Mouse (Mus musculus) lung, postnatal 4 days (tissue): ENCODE measurements around the gene Donson.
"Not testable (repeated sequence)": the region's sequence is repeated elsewhere in the genome, so short reads cannot be mapped to it uniquely, and the experiment has no call there.

Source experiments
- DNase-seq, 2 experiments: peaks; one replicate each; pipeline ENCODE4 v3.0.0; 2021

Donson gene

DNA sequence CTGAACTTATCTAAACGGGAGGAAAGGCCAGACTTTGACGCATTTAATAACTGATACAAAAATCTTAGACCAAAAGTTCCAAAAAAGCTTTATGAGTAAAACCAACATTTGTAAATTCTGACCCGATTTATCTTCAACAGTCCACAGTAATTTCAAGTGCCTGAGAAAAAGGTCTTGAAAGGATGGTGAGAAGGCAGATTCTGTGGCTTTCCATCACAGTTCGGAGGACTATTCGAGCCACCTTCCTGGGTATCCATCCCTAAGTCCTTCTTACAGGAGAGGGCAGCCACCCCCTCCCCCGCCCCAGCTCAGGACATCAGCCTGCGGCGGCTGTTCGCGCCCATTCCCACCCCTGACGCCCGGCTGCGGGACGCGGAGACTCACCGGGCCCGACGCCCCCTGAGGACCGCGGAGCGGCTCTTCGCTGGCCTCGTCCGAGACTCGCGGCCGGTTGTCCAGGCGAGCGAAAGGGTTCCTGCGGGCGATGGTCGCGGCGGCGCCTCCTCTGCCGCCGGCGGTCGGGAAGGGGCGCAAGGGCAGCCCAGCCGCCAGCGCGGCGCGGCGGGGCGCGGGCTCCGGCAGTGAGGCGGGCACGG is 449 bp downstream of the Donson start:
- DNase-seq = no peak

- no peak for DNase-seq
Observed at GRCm38 (mm10) chr16:91686369-91686768, 2.2 kb downstream of the Donson start.

- no peak for DNase-seq
Observed at GRCm38 (mm10) chr16:91685526-91685925, 3.0 kb downstream of the Donson start.

GRCm38 (mm10) chr16:91680656-91681055 is 7.9 kb downstream of the Donson start:
- no peak for DNase-seq

- DNase-seq = no peak
Observed at GRCm38 (mm10) chr16:91678147-91678911, 10.2 kb downstream of the Donson start.

- no peak for DNase-seq
Observed at GRCm38 (mm10) chr16:91674500-91674899, 14.1 kb downstream of the Donson start.

GRCm38 (mm10) chr16:91663795-91664194 is 24.8 kb downstream of the Donson start:
- no peak for DNase-seq

GRCm38 (mm10) chr16:91662336-91662735 is 26.2 kb downstream of the Donson start:
- DNase-seq = no peak

DNA sequence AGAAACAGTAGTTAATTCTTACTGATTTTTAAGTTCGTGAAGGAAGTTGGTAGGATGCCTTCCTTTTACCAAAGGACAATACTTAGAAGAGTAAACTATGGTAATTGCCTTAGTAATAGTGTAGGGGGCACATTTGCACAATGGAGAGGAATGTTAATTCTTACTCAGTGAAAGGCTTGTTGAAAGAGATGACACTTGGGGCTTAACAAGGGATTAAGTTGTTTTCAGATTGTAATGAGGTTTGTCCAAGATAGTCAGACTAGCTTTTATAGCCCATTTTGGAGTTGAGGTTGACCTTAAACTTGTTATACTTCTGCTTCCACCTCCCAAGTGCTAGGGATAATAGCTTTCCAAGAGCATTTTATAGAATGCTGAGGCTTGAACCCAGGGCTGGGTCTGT is 27.2 kb downstream of the Donson start:
- no peak for DNase-seq

DNA sequence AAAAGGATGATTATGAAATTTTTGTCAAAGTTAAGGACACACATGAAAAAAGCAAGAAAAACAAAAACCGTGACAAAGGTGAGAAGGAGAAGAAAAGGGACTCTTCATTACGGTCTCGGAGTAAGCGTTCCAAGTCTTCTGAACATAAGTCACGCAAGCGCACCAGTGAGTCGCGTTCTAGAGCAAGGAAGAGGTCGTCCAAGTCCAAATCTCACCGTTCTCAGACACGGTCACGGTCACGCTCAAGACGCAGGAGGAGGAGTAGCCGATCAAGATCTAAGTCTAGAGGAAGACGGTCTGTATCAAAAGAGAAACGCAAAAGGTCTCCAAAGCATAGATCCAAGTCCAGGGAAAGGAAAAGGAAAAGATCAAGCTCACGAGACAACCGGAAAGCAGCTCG is 28.8 kb downstream of the Donson start:
- DNase-seq = no peak

DNA sequence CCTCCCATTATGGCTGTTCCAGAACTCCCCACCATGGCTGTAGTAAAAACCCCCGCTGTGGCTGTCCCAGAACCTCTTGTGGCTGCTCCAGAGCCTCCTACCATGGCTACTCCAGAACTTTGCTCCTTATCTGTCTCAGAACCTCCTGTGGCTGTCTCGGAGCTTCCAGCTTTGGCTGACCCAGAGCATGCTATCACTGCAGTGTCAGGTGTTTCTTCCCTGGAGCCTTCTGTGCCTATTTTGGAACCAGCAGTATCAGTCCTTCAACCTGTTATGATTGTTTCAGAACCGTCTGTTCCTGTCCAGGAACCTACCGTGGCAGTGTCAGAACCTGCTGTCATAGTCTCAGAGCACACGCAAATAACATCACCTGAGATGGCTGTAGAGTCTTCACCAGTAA is 30.1 kb downstream of the Donson start:
- no peak for DNase-seq

DNA sequence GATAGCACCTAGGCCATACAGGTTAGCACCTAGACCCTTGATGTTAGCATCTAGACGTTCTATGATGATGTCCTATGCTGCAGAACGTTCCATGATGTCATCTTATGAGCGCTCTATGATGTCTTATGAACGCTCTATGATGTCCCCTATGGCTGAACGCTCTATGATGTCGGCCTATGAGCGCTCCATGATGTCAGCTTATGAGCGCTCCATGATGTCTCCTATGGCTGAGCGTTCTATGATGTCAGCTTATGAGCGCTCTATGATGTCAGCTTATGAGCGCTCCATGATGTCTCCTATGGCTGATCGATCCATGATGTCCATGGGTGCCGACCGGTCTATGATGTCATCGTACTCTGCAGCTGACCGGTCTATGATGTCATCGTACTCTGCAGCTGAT is 31.3 kb downstream of the Donson start:
- DNase-seq = no peak

- DNase-seq = no peak
Observed at GRCm38 (mm10) chr16:91655285-91655684, 33.3 kb downstream of the Donson start.

GRCm38 (mm10) chr16:91652191-91652590 is 36.4 kb downstream of the Donson start:
- no peak for DNase-seq

DNA sequence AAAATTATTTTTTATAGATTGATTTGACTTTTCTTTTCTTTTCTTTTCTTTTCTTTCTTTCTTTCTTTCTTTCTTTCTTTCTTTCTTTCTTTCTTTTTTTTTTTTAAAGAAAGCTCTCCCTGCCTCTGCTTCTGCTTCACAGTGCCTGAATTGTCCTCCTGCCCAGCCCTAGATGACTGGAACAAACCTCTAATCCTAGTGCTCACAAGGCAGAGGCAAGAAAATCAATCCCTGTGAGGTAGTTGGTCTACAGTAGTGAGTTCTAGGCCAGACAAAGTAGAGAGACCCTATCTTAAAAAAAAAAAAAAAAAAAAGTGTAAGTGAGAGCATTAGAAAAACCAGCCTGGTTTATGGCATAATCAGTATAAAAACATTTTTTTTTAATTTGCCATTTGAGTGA is 38.8 kb downstream of the Donson start:
- DNase-seq = no peak

DNA sequence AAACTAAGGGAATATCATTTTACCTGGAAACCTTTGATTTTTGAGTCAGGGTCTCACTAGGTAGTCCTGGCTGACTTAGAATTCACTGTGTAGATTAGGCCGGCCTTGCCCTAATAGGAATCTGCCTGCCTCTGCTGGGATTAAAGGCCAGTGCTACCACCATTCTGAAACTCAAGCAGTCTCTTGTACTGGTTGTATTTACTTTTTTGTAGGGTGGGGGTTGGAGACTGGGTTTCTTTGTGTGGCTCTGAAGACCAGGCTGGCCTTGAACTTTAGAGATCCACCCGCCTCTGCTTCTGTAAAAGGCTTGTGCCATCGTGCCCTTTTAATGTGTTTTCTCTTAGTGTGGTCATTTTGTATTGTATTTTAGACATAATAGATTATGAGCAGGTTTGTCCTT is 39.3 kb downstream of the Donson start:
- no peak for DNase-seq

GRCm38 (mm10) chr16:91648220-91648550 is 40.4 kb downstream of the Donson start:
- DNase-seq = peak; percentile 87 to 89

GRCm38 (mm10) chr16:91647461-91648219 is 40.9 kb downstream of the Donson start, which contains the start of gene Son:
TSS of gene Son (plus strand) at chr16:91647506.
- DNase-seq = peak; percentile 96 to 99

- peak; percentile 95 to 97 for DNase-seq
Observed at GRCm38 (mm10) chr16:91646681-91647419, 41.7 kb downstream of the Donson start, which contains the start of gene Gart. TSS of gene Gart (minus strand) at chr16:91646952.

DNA sequence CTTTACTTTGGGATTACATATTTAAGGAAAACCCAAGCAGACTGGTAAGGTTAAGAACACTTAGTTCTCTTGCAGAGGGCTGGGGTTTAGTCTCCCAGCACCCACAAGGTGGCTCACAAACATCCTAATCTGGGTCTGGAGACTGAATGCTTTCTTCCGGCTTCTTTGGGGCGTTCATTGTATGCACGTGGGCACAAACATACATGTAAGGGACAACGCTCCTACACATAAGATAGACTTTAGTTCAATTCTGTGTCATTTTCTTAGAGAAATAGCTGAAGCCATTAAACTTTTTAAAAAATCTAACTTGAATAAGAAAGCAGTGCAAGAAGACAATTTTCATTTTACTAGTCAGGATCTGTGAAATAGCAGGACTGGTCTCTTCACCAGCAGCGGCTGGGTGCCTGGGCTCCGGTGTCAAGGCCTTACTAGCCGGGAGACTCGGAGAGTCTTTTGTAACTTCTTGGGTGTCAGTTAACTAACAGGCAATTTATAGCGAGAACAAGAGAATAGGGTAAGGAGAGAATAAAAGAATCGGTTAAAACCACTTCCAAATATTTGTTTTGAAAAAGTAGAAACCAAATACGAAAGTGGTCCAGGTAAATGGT is 42.5 kb downstream of the Donson start:
- no peak for DNase-seq

- not testable (repeated sequence) for DNase-seq
Observed at GRCm38 (mm10) chr16:91645420-91645819, 43.1 kb downstream of the Donson start.

- no peak for DNase-seq
Observed at GRCm38 (mm10) chr16:91644901-91645300, 43.7 kb downstream of the Donson start.

DNA sequence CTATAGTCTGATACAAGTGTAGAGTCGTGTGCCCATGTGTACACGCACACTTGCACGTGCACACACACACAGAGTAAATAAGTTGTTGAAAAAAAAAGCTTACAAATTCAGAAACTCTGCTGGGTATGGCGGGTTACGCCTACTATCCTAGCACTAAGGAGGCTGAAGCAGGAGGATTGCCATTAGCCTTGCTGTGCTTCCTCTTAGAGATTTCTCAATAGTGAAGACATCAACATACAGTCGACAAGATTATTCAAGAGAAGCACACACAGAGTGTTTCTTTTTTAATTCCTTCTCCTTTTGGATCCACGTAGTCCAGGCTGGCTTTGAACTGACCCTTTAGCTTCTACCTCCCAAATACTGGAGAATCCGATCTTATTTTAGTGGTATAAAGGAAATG is 48.4 kb downstream of the Donson start:
- no peak for DNase-seq
